Mouse (Mus musculus): ENCODE results near the gene Erp44.

The Erp44 gene

DNA sequence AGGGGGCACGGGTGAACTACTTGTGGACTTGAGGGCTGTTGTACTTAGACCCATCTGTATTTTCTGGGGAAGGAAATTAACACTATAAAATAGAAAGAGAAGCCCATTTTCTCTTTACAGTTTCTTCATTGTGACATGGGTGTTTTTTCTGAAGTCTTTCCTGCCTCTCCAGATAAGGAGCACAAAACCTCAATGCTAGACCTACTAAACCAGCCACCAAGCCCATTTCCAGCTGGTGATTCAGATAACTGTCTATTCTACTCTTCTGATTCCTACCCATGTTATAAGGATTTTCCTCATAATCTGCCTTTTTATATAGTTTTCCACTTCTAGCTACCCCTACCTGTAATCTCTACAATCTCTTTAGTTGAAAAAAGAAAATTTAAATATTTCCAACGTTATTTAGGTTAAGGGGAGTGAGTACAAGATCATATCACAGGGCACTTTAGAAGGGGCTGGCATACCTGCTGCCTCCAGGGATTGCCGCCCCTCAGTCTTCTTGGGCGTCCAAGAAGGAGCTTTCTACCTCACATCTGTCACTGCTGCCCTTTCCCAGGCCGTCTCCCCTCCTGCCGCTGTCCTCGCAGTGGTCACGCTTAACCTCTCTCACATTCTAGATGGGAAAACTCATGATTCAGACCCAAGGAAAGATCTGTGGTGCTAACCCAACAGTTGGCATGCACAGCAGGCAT lies 97.1 kb downstream of the Erp44 start:
- no peak for DNase-seq (ENCODE audit: low read depth, low spot score)
- peaks cover 6% of the 10 kb centered on the region; the same call in 1 of the 2 replicates for H3K36me3 ChIP-seq (ENCODE audit: control insufficient read depth, insufficient read depth, low read length, poor library complexity, severe bottlenecking)

DNA sequence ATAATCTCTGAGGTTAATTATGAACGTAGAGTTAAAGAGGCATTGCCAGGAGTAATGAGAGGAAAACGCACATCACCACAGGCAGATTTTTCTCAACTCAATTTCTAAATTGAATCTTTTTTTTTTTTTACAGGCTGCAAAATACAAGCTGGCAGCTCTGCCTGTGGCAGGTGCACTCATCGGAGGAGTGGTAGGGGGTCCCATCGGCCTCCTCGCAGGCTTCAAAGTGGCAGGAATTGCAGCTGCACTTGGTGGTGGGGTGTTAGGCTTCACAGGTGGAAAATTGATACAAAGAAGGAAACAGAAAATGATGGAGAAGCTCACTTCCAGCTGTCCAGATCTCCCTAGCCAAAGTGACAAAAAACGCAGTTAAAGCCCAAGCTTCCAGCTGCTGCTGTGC lies 98.0 kb downstream of the Erp44 start:
- Histone ChIP-seq H3K27me3 (ENCODE audit: control insufficient read depth, insufficient read depth, low read length, poor library complexity, severe bottlenecking) (no peaks in the 10 kb centered on the region), H3K36me3 (ENCODE audit: control insufficient read depth, insufficient read depth, low read length, poor library complexity, severe bottlenecking) (peaks cover 6% of the 10 kb centered on the region; the same call in 1 of the 2 replicates)
- no peak for DNase-seq (ENCODE audit: low read depth, low spot score)

More for the DNA sequence above, 97.1 kb downstream of the Erp44 start:
- no peaks in the 10 kb centered on the region for H3K27me3 ChIP-seq (ENCODE audit: control insufficient read depth, insufficient read depth, low read length, poor library complexity, severe bottlenecking)

DNA sequence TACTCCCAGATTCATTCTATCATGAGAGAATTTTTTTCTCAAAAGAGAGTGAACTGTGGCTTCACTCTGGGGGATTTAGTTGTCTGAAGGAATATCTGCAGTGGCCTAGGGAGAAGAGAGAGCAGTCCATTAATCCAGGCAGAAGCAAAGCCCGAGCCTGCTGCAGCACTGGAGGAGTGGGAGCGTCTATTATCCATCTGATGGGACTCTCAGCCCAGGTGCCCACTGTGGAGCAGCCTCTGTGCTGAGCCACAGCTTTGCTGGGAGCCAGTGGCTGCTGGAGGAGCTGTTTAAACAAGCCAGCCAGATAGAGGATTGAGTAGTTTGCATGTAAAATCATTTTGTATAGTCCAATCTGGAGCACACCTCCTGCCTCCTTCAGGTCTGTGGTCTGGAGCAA lies 98.4 kb downstream of the Erp44 start:
- DNase-seq (ENCODE audit: low read depth, low spot score), result no peak
- peaks cover 6% of the 10 kb centered on the region; the same call in 1 of the 2 replicates for H3K36me3 ChIP-seq (ENCODE audit: control insufficient read depth, insufficient read depth, low read length, poor library complexity, severe bottlenecking)

DNA sequence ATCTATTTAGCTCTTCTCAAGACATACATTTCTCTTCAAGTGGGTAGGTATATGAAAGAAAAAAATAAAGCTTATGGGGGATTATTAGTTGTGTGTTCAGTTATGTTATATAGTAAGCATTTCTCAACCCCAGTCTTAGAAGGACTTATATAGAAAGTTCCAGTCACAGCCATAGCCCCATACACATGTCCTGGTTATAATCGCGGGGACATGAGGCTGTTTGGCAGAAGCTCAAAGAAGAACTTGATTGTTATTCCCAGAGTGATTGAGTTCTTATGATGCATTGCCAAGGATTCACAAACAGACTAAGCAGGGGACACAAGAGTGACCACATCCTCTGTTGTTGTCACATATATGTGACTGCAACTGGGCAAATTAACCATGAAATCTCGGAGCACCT lies 103.7 kb downstream of the Erp44 start:
- DNase-seq (ENCODE audit: low read depth, low spot score), result no peak
- no peaks in the 10 kb centered on the region for H3K27me3 ChIP-seq (ENCODE audit: control insufficient read depth, insufficient read depth, low read length, poor library complexity, severe bottlenecking)
- H3K36me3 ChIP-seq (ENCODE audit: control insufficient read depth, insufficient read depth, low read length, poor library complexity, severe bottlenecking), result no peaks in the 10 kb centered on the region

More for the DNA sequence above, 98.4 kb downstream of the Erp44 start:
- H3K27me3 ChIP-seq (ENCODE audit: control insufficient read depth, insufficient read depth, low read length, poor library complexity, severe bottlenecking), result no peaks in the 10 kb centered on the region

DNA sequence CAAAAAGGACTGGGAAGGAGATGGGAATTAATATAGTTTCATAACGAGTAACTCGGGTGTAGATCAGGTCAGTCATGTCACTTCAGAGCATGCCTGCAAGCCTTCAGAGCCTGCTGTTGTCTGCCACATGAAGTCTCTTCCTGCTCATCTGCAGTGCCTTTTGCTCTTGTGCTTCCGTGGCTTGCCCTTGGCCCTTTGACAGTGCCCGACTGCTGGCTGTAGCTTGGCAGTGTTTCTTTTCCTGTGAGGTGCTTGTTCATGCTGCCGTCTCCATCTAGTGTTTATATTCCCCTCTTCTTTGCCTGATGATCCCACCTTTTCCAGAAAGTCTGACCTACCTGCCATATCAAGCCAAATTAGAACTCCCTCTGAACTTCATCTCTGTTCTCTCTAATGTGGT lies 115.5 kb downstream of the Erp44 start:
- no peak for DNase-seq (ENCODE audit: low read depth, low spot score)
- no peaks in the 10 kb centered on the region for H3K27me3 ChIP-seq (ENCODE audit: control insufficient read depth, insufficient read depth, low read length, poor library complexity, severe bottlenecking)
- peaks cover 5% of the 10 kb centered on the region; the same call in 1 of the 2 replicates for H3K36me3 ChIP-seq (ENCODE audit: control insufficient read depth, insufficient read depth, low read length, poor library complexity, severe bottlenecking)

DNA sequence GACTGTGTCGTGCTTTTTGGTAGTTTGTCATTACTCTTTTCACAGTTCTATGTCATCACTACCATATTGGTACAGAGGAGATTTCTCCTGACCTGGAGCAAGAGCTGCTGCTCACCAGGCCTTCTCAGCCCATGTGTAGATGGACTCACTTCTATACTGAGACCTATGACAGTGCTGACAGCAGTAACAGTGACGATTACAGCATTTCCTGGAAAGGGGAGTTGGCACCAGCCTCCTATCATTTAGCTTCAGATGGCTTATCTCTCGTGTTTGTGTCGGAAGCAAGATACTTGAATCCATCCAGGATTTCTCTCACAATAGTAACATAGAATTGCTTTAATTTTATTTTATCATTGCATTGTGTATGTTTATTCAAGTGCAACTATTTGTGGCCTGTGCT lies 119.0 kb downstream of the Erp44 start:
- no peak for DNase-seq (ENCODE audit: low read depth, low spot score)
- Histone ChIP-seq H3K36me3 (ENCODE audit: control insufficient read depth, insufficient read depth, low read length, poor library complexity, severe bottlenecking) (peaks cover 2% of the 10 kb centered on the region), H3K27me3 (ENCODE audit: control insufficient read depth, insufficient read depth, low read length, poor library complexity, severe bottlenecking) (no peaks in the 10 kb centered on the region)

DNA sequence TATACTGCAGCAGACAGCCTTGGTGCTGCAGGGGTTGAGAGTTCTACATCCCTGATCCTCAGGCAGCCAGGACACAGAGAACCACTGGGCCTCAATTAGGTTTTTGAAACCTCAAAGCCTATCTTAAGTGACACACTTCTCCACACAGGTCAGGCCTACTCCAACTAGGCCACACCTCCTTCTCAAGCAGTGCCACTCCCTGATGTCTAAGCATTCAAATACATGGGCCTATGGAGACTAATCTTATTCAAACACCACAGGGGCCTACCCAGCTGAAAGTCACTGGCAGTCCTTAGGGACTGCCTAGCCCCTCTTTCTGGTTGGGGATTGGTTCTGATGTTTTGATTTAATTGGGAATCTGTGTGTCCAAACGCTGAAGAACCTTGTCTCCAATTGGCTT lies 123.5 kb downstream of the Erp44 start:
- no peaks in the 10 kb centered on the region for H3K27me3 ChIP-seq (ENCODE audit: control insufficient read depth, insufficient read depth, low read length, poor library complexity, severe bottlenecking)
- no peak for DNase-seq (ENCODE audit: low read depth, low spot score)
- H3K36me3 ChIP-seq (ENCODE audit: control insufficient read depth, insufficient read depth, low read length, poor library complexity, severe bottlenecking), result peaks cover 2% of the 10 kb centered on the region

DNA sequence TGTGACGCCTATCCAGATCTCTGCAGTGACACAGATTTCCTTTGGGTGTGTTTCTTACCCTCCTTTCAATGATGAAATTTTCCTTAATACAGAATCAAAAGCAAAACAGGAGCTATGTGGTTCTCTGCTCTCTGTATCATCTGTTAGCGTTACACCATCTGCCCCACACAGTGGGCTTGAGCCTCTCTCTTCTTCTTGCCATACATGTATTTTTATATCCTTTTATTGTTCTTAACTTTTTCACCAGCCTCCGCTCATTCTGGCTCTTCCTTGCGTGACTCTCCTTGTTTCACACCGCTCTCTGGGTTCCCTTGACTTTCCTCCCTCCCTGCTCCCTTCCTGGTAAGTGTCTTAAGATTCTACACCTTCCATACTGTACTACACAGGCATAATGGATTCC lies 126.1 kb downstream of the Erp44 start:
- DNase-seq (ENCODE audit: low read depth, low spot score), result no peak
- Histone ChIP-seq H3K27me3 (ENCODE audit: control insufficient read depth, insufficient read depth, low read length, poor library complexity, severe bottlenecking) (no peaks in the 10 kb centered on the region), H3K36me3 (ENCODE audit: control insufficient read depth, insufficient read depth, low read length, poor library complexity, severe bottlenecking) (peaks cover 2% of the 10 kb centered on the region; the same call in 1 of the 2 replicates)

DNA sequence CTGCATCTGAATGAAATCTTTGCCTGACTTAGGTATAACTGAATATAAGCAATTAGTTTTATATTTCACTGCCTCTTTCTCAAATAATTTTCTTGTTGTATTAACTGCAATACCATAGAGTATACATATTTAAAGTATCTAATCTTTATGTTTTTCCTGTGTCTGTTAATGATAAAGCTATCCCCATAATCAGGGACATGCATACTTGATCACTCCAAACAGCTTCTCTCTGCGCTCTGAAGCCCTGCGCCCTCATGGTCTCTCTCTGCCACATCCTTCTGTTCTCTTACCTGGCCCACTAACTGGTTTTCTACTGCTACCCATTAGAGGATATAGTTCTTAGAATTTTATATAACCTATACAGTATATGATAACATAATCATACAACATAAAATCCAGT lies 129.9 kb downstream of the Erp44 start:
- no peak for DNase-seq (ENCODE audit: low read depth, low spot score)
- Histone ChIP-seq H3K36me3 (ENCODE audit: control insufficient read depth, insufficient read depth, low read length, poor library complexity, severe bottlenecking) (no peaks in the 10 kb centered on the region), H3K27me3 (ENCODE audit: control insufficient read depth, insufficient read depth, low read length, poor library complexity, severe bottlenecking) (no peaks in the 10 kb centered on the region)
